Mouse (Mus musculus): Measurements from ENCODE around the gene Mdfi. TPM values are rescaled to one million over a fixed set of nuclear protein-coding genes. Genes with fewer than 3 reads are reported as not detected.

The Mdfi gene
- polyA plus RNA-seq, 1 experiment from 2014 or later: 12.5 TPM

- 57% methylated on average over 4 of the region's 4 CpGs for WGBS
- no peak for ATAC-seq (ENCODE audit: extremely low read depth, insufficient number of reproducible peaks, low FRiP score, low TSS enrichment)
- H3K36me3 ChIP-seq: no peaks in the 10 kb centered on the region
Observed at GRCm38 (mm10) chr17:47796968-47797367, 37.5 kb downstream of the Mdfi start.

GRCm38 (mm10) chr17:47796156-47796816 lies 38.2 kb downstream of the Mdfi start:
- Histone ChIP-seq H3K27me3 (replicated peaks) (no peaks in the 10 kb centered on the region), H3K36me3 (peaks cover 4% of the 10 kb centered on the region; the same call in 1 of the 2 replicates), H3K27ac (replicated peaks) (no peak overlapping the region), H3K4me1 (peaks cover 36% of the 10 kb centered on the region), H3K9ac (0 out of 2 replicates have a peak overlapping the region, but pooled peaks have one; percentile 2), H3K4me2 (peak overlapping the region; percentile 36), H3K4me3 (no peak overlapping the region), H3K9me3 (no peaks in the 10 kb centered on the region; the same call in 1 of the 2 replicates)
- no peak for ATAC-seq (ENCODE audit: extremely low read depth, insufficient number of reproducible peaks, low FRiP score, low TSS enrichment)
- WGBS: 50% methylated on average over 16 of the region's 16 CpGs

More at GRCm38 (mm10) chr17:47796968-47797367, 37.5 kb downstream of the Mdfi start:
- Histone ChIP-seq H3K27ac (replicated peaks) (no peak overlapping the region), H3K4me1 (peaks cover 36% of the 10 kb centered on the region), H3K9me3 (no peaks in the 10 kb centered on the region; the same call in 1 of the 2 replicates), H3K9ac (no peak overlapping the region), H3K4me2 (no peak overlapping the region), H3K4me3 (no peak overlapping the region), H3K27me3 (replicated peaks) (no peaks in the 10 kb centered on the region)

GRCm38 (mm10) chr17:47795446-47795845 lies 39.0 kb downstream of the Mdfi start:
- no peak overlapping the region for H3K4me3 ChIP-seq
- ATAC-seq (ENCODE audit: extremely low read depth, insufficient number of reproducible peaks, low FRiP score, low TSS enrichment): no peak
- 37% methylated on average over 3 of the region's 3 CpGs for WGBS

GRCm38 (mm10) chr17:47793377-47793776 lies 41.1 kb downstream of the Mdfi start:
- no peaks in the 10 kb centered on the region for H3K27me3 ChIP-seq (replicated peaks)
- peaks cover 39% of the 10 kb centered on the region for H3K4me1 ChIP-seq
- 8% methylated on average over 9 of the region's 9 CpGs for WGBS
- H3K9me3 ChIP-seq: no peaks in the 10 kb centered on the region; the same call in 1 of the 2 replicates
- peak; percentile 40; the same call in 1 of the 2 replicates for ATAC-seq (ENCODE audit: extremely low read depth, insufficient number of reproducible peaks, low FRiP score, low TSS enrichment)
- peaks cover 25% of the 10 kb centered on the region for H3K36me3 ChIP-seq
- H3K4me2 ChIP-seq: no peak overlapping the region
- H3K4me3 ChIP-seq: no peak overlapping the region
- H3K27ac ChIP-seq (replicated peaks): peak overlapping the region; percentile 46
- H3K9ac ChIP-seq: no peak overlapping the region

More at GRCm38 (mm10) chr17:47795446-47795845, 39.0 kb downstream of the Mdfi start:
- Histone ChIP-seq H3K27me3 (replicated peaks) (no peaks in the 10 kb centered on the region), H3K36me3 (peaks cover 10% of the 10 kb centered on the region), H3K4me1 (peaks cover 36% of the 10 kb centered on the region), H3K9me3 (no peaks in the 10 kb centered on the region; the same call in 1 of the 2 replicates), H3K27ac (replicated peaks) (no peak overlapping the region), H3K4me2 (no peak overlapping the region), H3K9ac (no peak overlapping the region)

- H3K4me3 ChIP-seq: no peak overlapping the region
- ATAC-seq (ENCODE audit: extremely low read depth, insufficient number of reproducible peaks, low FRiP score, low TSS enrichment): no peak
- H3K9ac ChIP-seq: peak overlapping the region; percentile 54; the same call in 1 of the 2 replicates
- H3K36me3 ChIP-seq: peaks cover 25% of the 10 kb centered on the region
- no peaks in the 10 kb centered on the region; the same call in 1 of the 2 replicates for H3K9me3 ChIP-seq
- no peak overlapping the region for H3K4me2 ChIP-seq
- WGBS: 27% methylated on average over 15 of the region's 15 CpGs
- H3K27me3 ChIP-seq (replicated peaks): no peaks in the 10 kb centered on the region
- H3K27ac ChIP-seq (replicated peaks): peak overlapping the region; percentile 46
- peaks cover 48% of the 10 kb centered on the region for H3K4me1 ChIP-seq
Observed at GRCm38 (mm10) chr17:47792098-47792863, 42.2 kb downstream of the Mdfi start.

- Histone ChIP-seq H3K27ac (replicated peaks) (no peak overlapping the region), H3K4me1 (peaks cover 39% of the 10 kb centered on the region), H3K27me3 (replicated peaks) (peaks cover 5% of the 10 kb centered on the region; the same call in 1 of the 2 replicates), H3K4me2 (no peak overlapping the region), H3K4me3 (no peak overlapping the region), H3K9me3 (no peaks in the 10 kb centered on the region), H3K36me3 (peaks cover 25% of the 10 kb centered on the region), H3K9ac (no peak overlapping the region)
- WGBS: 71% methylated on average over 6 of the region's 6 CpGs
- no peak for ATAC-seq (ENCODE audit: extremely low read depth, insufficient number of reproducible peaks, low FRiP score, low TSS enrichment)
Observed at GRCm38 (mm10) chr17:47788996-47789395, 45.5 kb downstream of the Mdfi start.

GRCm38 (mm10) chr17:47788306-47788705 lies 46.2 kb downstream of the Mdfi start:
- Histone ChIP-seq H3K9me3 (no peaks in the 10 kb centered on the region), H3K4me2 (no peak overlapping the region), H3K36me3 (peaks cover 25% of the 10 kb centered on the region), H3K27ac (replicated peaks) (no peak overlapping the region), H3K9ac (no peak overlapping the region), H3K4me3 (no peak overlapping the region), H3K27me3 (replicated peaks) (peaks cover 5% of the 10 kb centered on the region; the same call in 1 of the 2 replicates), H3K4me1 (peaks cover 32% of the 10 kb centered on the region)
- no peak for ATAC-seq (ENCODE audit: extremely low read depth, insufficient number of reproducible peaks, low FRiP score, low TSS enrichment)
- 11% methylated on average over 4 of the region's 4 CpGs for WGBS

GRCm38 (mm10) chr17:47787632-47788031 lies 46.9 kb downstream of the Mdfi start:
- Histone ChIP-seq H3K27ac (replicated peaks) (no peak overlapping the region), H3K27me3 (replicated peaks) (peaks cover 5% of the 10 kb centered on the region; the same call in 1 of the 2 replicates), H3K4me3 (no peak overlapping the region), H3K4me2 (no peak overlapping the region), H3K4me1 (peaks cover 26% of the 10 kb centered on the region), H3K9me3 (no peaks in the 10 kb centered on the region), H3K36me3 (peaks cover 25% of the 10 kb centered on the region), H3K9ac (peak overlapping the region; percentile 25; the same call in 1 of the 2 replicates)
- 46% methylated on average over 8 of the region's 8 CpGs for WGBS
- ATAC-seq (ENCODE audit: extremely low read depth, insufficient number of reproducible peaks, low FRiP score, low TSS enrichment): no peak

- Histone ChIP-seq H3K4me2 (no peak overlapping the region), H3K27me3 (replicated peaks) (peaks cover 5% of the 10 kb centered on the region; the same call in 1 of the 2 replicates), H3K36me3 (peaks cover 8% of the 10 kb centered on the region; the same call in 1 of the 2 replicates), H3K4me3 (no peak overlapping the region), H3K9me3 (no peaks in the 10 kb centered on the region), H3K4me1 (peaks cover 25% of the 10 kb centered on the region), H3K9ac (no peak overlapping the region), H3K27ac (replicated peaks) (no peak overlapping the region)
- 72% methylated on average over 6 of the region's 6 CpGs for WGBS
- ATAC-seq (ENCODE audit: extremely low read depth, insufficient number of reproducible peaks, low FRiP score, low TSS enrichment): no peak
Observed at GRCm38 (mm10) chr17:47784411-47784810, 50.1 kb downstream of the Mdfi start.

- Histone ChIP-seq H3K27ac (replicated peaks) (no peak overlapping the region), H3K27me3 (replicated peaks) (peaks cover 5% of the 10 kb centered on the region; the same call in 1 of the 2 replicates), H3K4me2 (no peak overlapping the region), H3K36me3 (peaks cover 2% of the 10 kb centered on the region; the same call in 1 of the 2 replicates), H3K4me1 (peaks cover 24% of the 10 kb centered on the region), H3K9me3 (no peaks in the 10 kb centered on the region), H3K4me3 (no peak overlapping the region), H3K9ac (0 out of 2 replicates have a peak overlapping the region, but pooled peaks have one; percentile 19)
- WGBS: 74% methylated on average over 8 of the region's 8 CpGs
- ATAC-seq (ENCODE audit: extremely low read depth, insufficient number of reproducible peaks, low FRiP score, low TSS enrichment): no peak
Observed at GRCm38 (mm10) chr17:47783445-47784223, 50.9 kb downstream of the Mdfi start.

Measured in heart, embryonic 13.5 days (tissue).